ENCODE assay signal across 15 mouse cellular contexts in the genomic region with DNA sequence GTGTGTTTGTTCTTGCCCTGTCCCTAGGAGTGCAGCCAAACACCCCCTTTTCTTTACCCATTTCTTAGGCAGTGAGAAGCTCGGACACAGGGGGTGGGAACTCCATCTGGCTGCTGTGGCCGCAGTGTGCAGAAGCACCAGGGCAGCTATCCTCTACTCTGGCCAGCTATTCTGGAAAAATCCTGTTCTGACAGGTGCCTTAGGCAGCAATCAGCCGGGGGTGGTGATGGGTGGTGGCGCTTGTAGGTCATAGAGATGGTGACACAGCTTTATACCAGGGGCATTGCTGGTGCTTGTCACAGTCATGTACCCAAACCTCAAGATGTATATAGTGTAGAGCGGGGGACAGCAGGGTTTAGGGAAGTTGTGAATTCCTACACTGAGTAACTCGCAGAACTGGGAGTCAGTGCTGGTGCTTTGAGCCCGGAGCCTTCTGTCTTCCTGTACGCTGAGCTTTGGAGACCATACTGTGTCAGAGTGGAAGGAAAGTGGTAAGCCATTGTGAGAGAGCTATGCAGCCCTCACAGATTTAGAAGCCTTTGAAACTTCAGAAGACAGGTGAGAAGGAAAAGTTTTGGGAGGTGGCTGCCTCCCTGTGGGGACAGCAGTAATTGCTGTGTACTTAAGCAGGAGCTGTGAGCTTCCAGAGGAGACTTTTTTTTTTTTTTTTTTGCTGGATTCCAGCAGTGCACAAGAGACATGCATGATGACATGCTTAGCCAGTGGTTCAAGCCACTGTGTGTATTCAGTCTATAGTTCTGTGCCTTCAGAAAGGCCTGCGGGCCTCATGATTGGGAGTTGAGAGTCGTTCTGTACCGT. TPM values are rescaled to one million over a fixed set of nuclear protein-coding genes. Genes with fewer than 3 reads are reported as not detected.
DNase-seq lines count a peak whose midpoint lies in the region; ATAC-seq and TF ChIP-seq lines count a peak whose summit lies in the region.
"Had no signal": no experiment of that assay in that cellular context is flagged by ENCODE, and none has a peak within 500 bp of the region (broad histone marks: within the 10 kb centered on the region; RNA-seq: fewer than 3 reads in every experiment).

No protein-coding gene starts in this region.

- peak; percentile 27 for TF ChIP-seq CTCF in left cerebral cortex, adult 2 months (IDR thresholded peaks at IDR 0.05)

- peak overlapping the region; percentile 70; the same call in 1 of the 2 replicates for H3K27ac ChIP-seq in heart, embryonic 10.5 days
- no peak overlapping the region for H3K27ac ChIP-seq in left cerebral cortex, adult 2 months
- H3K27ac ChIP-seq in brown adipose tissue, adult 24 weeks (replicated peaks; ENCODE audit: low read depth, low read length): 0 out of 2 replicates have a peak overlapping the region, but pooled peaks have one; percentile 23
- H3K27ac ChIP-seq: embryonic facial prominence, embryonic 13.5 days; forebrain, embryonic 15.5 days; lung, embryonic 15.5 days had no signal

- H3K27me3 ChIP-seq in heart, embryonic 10.5 days (ENCODE audit: insufficient read depth, poor library complexity, severe bottlenecking): no peaks in the 10 kb centered on the region
- H3K27me3 ChIP-seq: embryonic facial prominence, embryonic 13.5 days; forebrain, embryonic 15.5 days; lung, embryonic 15.5 days; midbrain, embryonic 13.5 days had no signal

- H3K4me3 ChIP-seq in heart, embryonic 10.5 days: no peak overlapping the region
- no peak overlapping the region for H3K4me3 ChIP-seq in left cerebral cortex, adult 2 months
- H3K4me3 ChIP-seq in brown adipose tissue, adult 24 weeks (ENCODE audit: insufficient read depth, low read depth, low read length): no peak overlapping the region
- H3K4me3 ChIP-seq: embryonic facial prominence, embryonic 13.5 days; forebrain, embryonic 15.5 days; lung, embryonic 15.5 days; midbrain, embryonic 13.5 days had no signal

- ATAC-seq in megakaryocyte progenitor cell, adult 5-6 weeks (replicated peaks; ENCODE audit: poor library complexity): peak; percentile 54
- ATAC-seq: forebrain, embryonic 15.5 days; inflammation-experienced regulatory T-cells, adult 6 months; midbrain, embryonic 13.5 days had no signal

- WGBS in heart, embryonic 10.5 days: 68% methylated on average over 11 of the region's 11 CpGs

- no peaks in the 10 kb centered on the region for H3K9me3 ChIP-seq in heart, embryonic 10.5 days
- H3K9me3 ChIP-seq: embryonic facial prominence, embryonic 13.5 days; forebrain, embryonic 15.5 days; lung, embryonic 15.5 days; midbrain, embryonic 13.5 days had no signal

- intact Hi-C loops in heart, postnatal 14 days (cut with DNase I): loop anchor here (5.0 kb wide), 1 partner anchor 135 kb away; no protein-coding TSS in a partner anchor
- intact Hi-C loops in left cerebral cortex, adult 2 months (cut with DNase I): no loop called here

- DNase-seq in heart, embryonic 10.5 days (ENCODE audit: low spot score): no peak
- DNase-seq in heart, postnatal 14 days: no peak
- DNase-seq in left cerebral cortex, adult 2 months (ENCODE audit: extremely low spot score in 1 of 2, low spot score in 2 of 2): no peak
- no peak for DNase-seq in left cerebral cortex, adult 18-20 months (ENCODE audit: low spot score in 2 of 2)
- no peak for DNase-seq in ovary, postnatal 10 days (ENCODE audit: low spot score)
- DNase-seq in urinary bladder, postnatal 14 days (ENCODE audit: low spot score): no peak
- DNase-seq: cerebellum, adult 9-10 months; thymus, adult 2 months had no signal

- peaks cover 75% of the 10 kb centered on the region for H3K4me1 ChIP-seq in heart, embryonic 10.5 days
- H3K4me1 ChIP-seq in brown adipose tissue, adult 24 weeks (ENCODE audit: control insufficient read depth, insufficient read depth, insufficient read length, low read length): peaks cover 45% of the 10 kb centered on the region

- no peaks in the 10 kb centered on the region for H3K36me3 ChIP-seq in heart, embryonic 10.5 days
- H3K36me3 ChIP-seq: embryonic facial prominence, embryonic 13.5 days; forebrain, embryonic 15.5 days; lung, embryonic 15.5 days; midbrain, embryonic 13.5 days had no signal

RNA-seq across cellular contexts. Expression of gene Itpr1, which starts 19.2 kb away (rescaled TPM):
- 14.6 and 19.4 TPM in 2 replicates for polyA plus RNA-seq in heart, embryonic 10.5 days (2016; fragmentation: Nextera tagmentation; extraction: Ambion mirVana)
- total RNA-seq in heart, postnatal 14 days (2021): 10 to 100 TPM; 57.3 to 63.4 TPM
- 100 to 1,000 TPM; 459 to 480 TPM for total RNA-seq in left cerebral cortex, adult 2 months (2021)
- total RNA-seq in left cerebral cortex, adult 18-20 months (2021): 100 to 1,000 TPM; 477 to 491 TPM
- 33.1 and 42.5 TPM in 2 replicates for polyA plus RNA-seq in brown adipose tissue, adult 24 weeks (2012; ENCODE audit: insufficient read depth, insufficient read length, missing spikeins)
- 36.5 and 40.4 TPM in 2 replicates for total RNA-seq in megakaryocyte progenitor cell, adult 5-6 weeks (2015)
- total RNA-seq in megakaryocyte progenitor cell, adult 5-6 weeks (2017): 76.6 and 90.4 TPM in 2 replicates

RNA-seq across cellular contexts. Expression of gene Sumf1, which starts 46.7 kb away (rescaled TPM):
- polyA plus RNA-seq in heart, embryonic 10.5 days (2016; fragmentation: Nextera tagmentation; extraction: Ambion mirVana): 17.5 and 20.1 TPM in 2 replicates
- total RNA-seq in heart, postnatal 14 days (2021): 10 to 100 TPM; 15.7 to 17.1 TPM
- 10 to 100 TPM; 22.4 to 24.1 TPM for total RNA-seq in left cerebral cortex, adult 2 months (2021)
- 10 to 100 TPM; 22.4 to 23.8 TPM for total RNA-seq in left cerebral cortex, adult 18-20 months (2021)
- polyA plus RNA-seq in brown adipose tissue, adult 24 weeks (2012; ENCODE audit: insufficient read depth, insufficient read length, missing spikeins): 16.5 and 17.9 TPM in 2 replicates
- 12.8 and 18.5 TPM in 2 replicates for total RNA-seq in megakaryocyte progenitor cell, adult 5-6 weeks (2015)
- total RNA-seq in megakaryocyte progenitor cell, adult 5-6 weeks (2017): 18.5 and 21.8 TPM in 2 replicates

Comparison
In these comparisons a context has a peak if more than half of its experiments do, and no peak if none do; other contexts are left out.
1. RNA of gene Itpr1, which starts 19.2 kb away (total RNA-seq): 477 to 491 TPM in left cerebral cortex, adult 18-20 months and 459 to 480 TPM in left cerebral cortex, adult 2 months; 36.5 to 90.4 TPM in megakaryocyte progenitor cell, adult 5-6 weeks and 57.3 to 63.4 TPM in heart, postnatal 14 days; every median in the first group is over 4 times any median in the second.